Mouse (Mus musculus) urinary bladder, postnatal 25 days (tissue): ENCODE data around the gene Ublcp1.

Experiments
- DNase-seq: peaks from one replicate; pipeline ENCODE4 v3.0.0; 2022; ENCODE audit warnings: low spot score

Gene Ublcp1

GRCm38 (mm10) chr11:44422337-44423111, 47.8 kb downstream of the Ublcp1 start:
- DNase-seq: no peak

- no peak for DNase-seq
These were observed 52.9 kb downstream of the Ublcp1 start for GRCm38 (mm10) chr11:44417403-44417802.

- DNase-seq: no peak
These were observed 55.7 kb downstream of the Ublcp1 start for GRCm38 (mm10) chr11:44414605-44415004.

- DNase-seq: no peak
These were observed 56.9 kb downstream of the Ublcp1 start for GRCm38 (mm10) chr11:44413371-44413770.

- no peak for DNase-seq
These were observed 58.0 kb downstream of the Ublcp1 start for GRCm38 (mm10) chr11:44412276-44412675.

GRCm38 (mm10) chr11:44410413-44410812, 59.9 kb downstream of the Ublcp1 start:
- no peak for DNase-seq

GRCm38 (mm10) chr11:44408626-44409025, 61.7 kb downstream of the Ublcp1 start:
- no peak for DNase-seq

GRCm38 (mm10) chr11:44406457-44406856, 63.8 kb downstream of the Ublcp1 start:
- DNase-seq: no peak

- no peak for DNase-seq
These were observed 64.3 kb downstream of the Ublcp1 start for GRCm38 (mm10) chr11:44405961-44406360.

GRCm38 (mm10) chr11:44405113-44405512, 65.2 kb downstream of the Ublcp1 start:
- no peak for DNase-seq
